ENCODE assay signal across 8 mouse cellular contexts in the genomic region with DNA sequence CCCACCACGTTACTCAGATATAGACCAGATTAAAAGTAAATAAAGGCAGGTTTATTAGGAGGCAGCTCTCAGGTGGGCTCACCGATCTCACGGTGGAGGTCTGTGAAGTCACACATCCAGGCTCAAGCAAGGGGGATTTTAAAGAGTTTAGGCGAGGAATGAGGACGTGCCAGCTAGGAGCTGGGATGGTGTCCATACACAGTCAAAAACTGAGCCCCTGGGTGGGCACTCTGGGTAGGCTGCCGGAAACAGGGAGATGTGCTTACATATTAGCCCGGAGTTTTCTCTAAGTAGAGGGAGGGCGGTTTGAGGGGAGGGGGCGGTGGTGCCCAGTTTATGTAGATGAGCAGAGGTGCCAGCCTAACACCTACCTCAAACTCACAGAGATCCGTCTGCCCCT. TPM values are rescaled to one million over a fixed set of nuclear protein-coding genes. Genes with fewer than 3 reads are reported as not detected.
DNase-seq lines count a peak whose midpoint lies in the region; ATAC-seq lines count a peak whose summit lies in the region.

No protein-coding gene starts in this region.

- H3K9ac ChIP-seq in kidney, embryonic 16.5 days (replicated peaks; ENCODE audit: low read length), result peak overlapping the region; percentile 88
- H3K9ac ChIP-seq in embryonic facial prominence, embryonic 11.5 days (replicated peaks; ENCODE audit: low read length), result no peak overlapping the region; the same call in 1 of the 2 replicates
- peak overlapping the region; percentile 94 for H3K9ac ChIP-seq in hindbrain, embryonic 15.5 days
- H3K9ac ChIP-seq in midbrain, embryonic 15.5 days, result peak overlapping the region; percentile 85

- peak; percentile 32; the same call in 1 of the 2 replicates for ATAC-seq in kidney, embryonic 16.5 days (ENCODE audit: low FRiP score, low TSS enrichment)
- ATAC-seq in embryonic facial prominence, embryonic 11.5 days (replicated peaks; ENCODE audit: insufficient number of reproducible peaks, low FRiP score, low TSS enrichment, low read depth), result no peak; the same call in 1 of the 2 replicates
- ATAC-seq in hindbrain, embryonic 15.5 days (ENCODE audit: low FRiP score, low read depth), result peak; percentile 6
- ATAC-seq in midbrain, embryonic 15.5 days (replicated peaks), result peak; percentile 9; the same call in 1 of the 2 replicates
- no peak for ATAC-seq in monocyte, adult 5-6 weeks (replicated peaks; ENCODE audit: insufficient number of reproducible peaks, low FRiP score, low TSS enrichment, poor library complexity, severe bottlenecking)

- H3K27me3 ChIP-seq in kidney, embryonic 16.5 days (ENCODE audit: insufficient read depth, low read length), result 0 out of 2 replicates have a peak, but pooled peaks cover 2% of the 10 kb centered on the region
- peaks cover 8% of the 10 kb centered on the region for H3K27me3 ChIP-seq in embryonic facial prominence, embryonic 11.5 days (ENCODE audit: control insufficient read depth, insufficient read depth, low read length)
- no peaks in the 10 kb centered on the region for H3K27me3 ChIP-seq in hindbrain, embryonic 15.5 days
- H3K27me3 ChIP-seq in midbrain, embryonic 15.5 days (replicated peaks), result no peaks in the 10 kb centered on the region

- H3K4me1 ChIP-seq in kidney, embryonic 16.5 days (ENCODE audit: insufficient read depth, low read length), result peaks cover 14% of the 10 kb centered on the region
- H3K4me1 ChIP-seq in embryonic facial prominence, embryonic 11.5 days (ENCODE audit: control insufficient read depth, insufficient read depth, low read length), result no peaks in the 10 kb centered on the region; the same call in 1 of the 2 replicates
- peaks cover 34% of the 10 kb centered on the region for H3K4me1 ChIP-seq in hindbrain, embryonic 15.5 days (replicated peaks)
- H3K4me1 ChIP-seq in midbrain, embryonic 15.5 days, result peaks cover 30% of the 10 kb centered on the region

- H3K36me3 ChIP-seq in kidney, embryonic 16.5 days (ENCODE audit: insufficient read depth, low read length), result no peaks in the 10 kb centered on the region
- no peaks in the 10 kb centered on the region for H3K36me3 ChIP-seq in embryonic facial prominence, embryonic 11.5 days (replicated peaks; ENCODE audit: control insufficient read depth, insufficient read depth, low read depth, low read length)
- no peaks in the 10 kb centered on the region for H3K36me3 ChIP-seq in hindbrain, embryonic 15.5 days
- H3K36me3 ChIP-seq in midbrain, embryonic 15.5 days (replicated peaks), result no peaks in the 10 kb centered on the region

- WGBS in kidney, embryonic 16.5 days, result 42% methylated on average over 10 of the region's 10 CpGs
- WGBS in embryonic facial prominence, embryonic 11.5 days, result 54% methylated on average over 10 of the region's 10 CpGs
- 56% methylated on average over 10 of the region's 10 CpGs for WGBS in hindbrain, embryonic 15.5 days
- WGBS in midbrain, embryonic 15.5 days, result 56% methylated on average over 10 of the region's 10 CpGs

- DNase-seq in kidney, adult 8-10 months, result no peak
- no peak for DNase-seq in embryonic facial prominence, embryonic 11.5 days (ENCODE audit: low spot score)
- no peak for DNase-seq in gastrocnemius, postnatal 10 days
- DNase-seq in adrenal gland, postnatal 25 days, result no peak

- peak overlapping the region; percentile 89 for H3K4me2 ChIP-seq in kidney, embryonic 16.5 days (replicated peaks; ENCODE audit: low read depth, low read length)
- peak overlapping the region; percentile 88 for H3K4me2 ChIP-seq in embryonic facial prominence, embryonic 11.5 days (ENCODE audit: low read depth, low read length)
- H3K4me2 ChIP-seq in hindbrain, embryonic 15.5 days, result peak overlapping the region; percentile 88
- peak overlapping the region; percentile 80 for H3K4me2 ChIP-seq in midbrain, embryonic 15.5 days

- H3K4me3 ChIP-seq in kidney, embryonic 16.5 days (ENCODE audit: low read length), result peak overlapping the region; percentile 75
- no peak overlapping the region for H3K4me3 ChIP-seq in embryonic facial prominence, embryonic 11.5 days (ENCODE audit: low read depth, low read length)
- H3K4me3 ChIP-seq in hindbrain, embryonic 15.5 days, result peak overlapping the region; percentile 91
- H3K4me3 ChIP-seq in midbrain, embryonic 15.5 days, result peak overlapping the region; percentile 66

- H3K27ac ChIP-seq in kidney, embryonic 16.5 days (ENCODE audit: low read length), result no peak overlapping the region; the same call in 1 of the 2 replicates
- no peak overlapping the region for H3K27ac ChIP-seq in embryonic facial prominence, embryonic 11.5 days (replicated peaks; ENCODE audit: low read depth, low read length)
- peak overlapping the region; percentile 91; the same call in 1 of the 2 replicates for H3K27ac ChIP-seq in hindbrain, embryonic 15.5 days (replicated peaks)
- 0 out of 2 replicates have a peak overlapping the region, but pooled peaks have one; percentile 85 for H3K27ac ChIP-seq in midbrain, embryonic 15.5 days

- no peaks in the 10 kb centered on the region for H3K9me3 ChIP-seq in kidney, embryonic 16.5 days (ENCODE audit: low read length)
- no peaks in the 10 kb centered on the region for H3K9me3 ChIP-seq in embryonic facial prominence, embryonic 11.5 days (replicated peaks; ENCODE audit: control insufficient read depth, low read length)
- H3K9me3 ChIP-seq in hindbrain, embryonic 15.5 days, result no peaks in the 10 kb centered on the region
- H3K9me3 ChIP-seq in midbrain, embryonic 15.5 days, result no peaks in the 10 kb centered on the region

RNA-seq across cellular contexts. Expression of a gene that starts 0.8 kb away (rescaled TPM):
- 10.3 and 13.4 TPM in 2 replicates for polyA plus RNA-seq in kidney, embryonic 16.5 days (2015; fragmentation: Nextera tagmentation; extraction: Ambion mirVana)
- 7.4 TPM in 2 replicates for polyA plus RNA-seq in embryonic facial prominence, embryonic 11.5 days (2014; fragmentation: Nextera tagmentation; extraction: Ambion mirVana)
- polyA plus RNA-seq in hindbrain, embryonic 15.5 days (2015; fragmentation: Nextera tagmentation; extraction: Ambion mirVana), result 88.8 and 99.5 TPM in 2 replicates
- polyA plus RNA-seq in midbrain, embryonic 15.5 days (2015; fragmentation: Nextera tagmentation; extraction: Ambion mirVana), result 104 and 107 TPM in 2 replicates
- total RNA-seq in gastrocnemius, postnatal 10 days (2021), result 10 to 100 TPM; 30.3 to 33.9 TPM
- total RNA-seq in adrenal gland, postnatal 25 days (2021), result 38.6 and 62.1 TPM in 2 replicates
- total RNA-seq in monocyte, adult 5-6 weeks (2017), result 0.43 to 7.6 TPM in 2 of 3 replicates, not detected in the other

RNA-seq across cellular contexts. Expression of a gene that starts 48.0 kb away (rescaled TPM):
- polyA plus RNA-seq in kidney, embryonic 16.5 days (2015; fragmentation: Nextera tagmentation; extraction: Ambion mirVana), result 0.30 and 0.50 TPM in 2 replicates
- 0.17 TPM in 1 of 2 replicates, not detected in the other for polyA plus RNA-seq in embryonic facial prominence, embryonic 11.5 days (2014; fragmentation: Nextera tagmentation; extraction: Ambion mirVana)
- 0.79 and 1.5 TPM in 2 replicates for polyA plus RNA-seq in hindbrain, embryonic 15.5 days (2015; fragmentation: Nextera tagmentation; extraction: Ambion mirVana)
- 0.52 and 1.7 TPM in 2 replicates for polyA plus RNA-seq in midbrain, embryonic 15.5 days (2015; fragmentation: Nextera tagmentation; extraction: Ambion mirVana)
- total RNA-seq in gastrocnemius, postnatal 10 days (2021), result not detected
- total RNA-seq in adrenal gland, postnatal 25 days (2021), result not detected in 2 replicates
- total RNA-seq in monocyte, adult 5-6 weeks (2017), result 1.1 to 2.8 TPM in 2 of 3 replicates, not detected in the other

Comparison
In these comparisons a context has a peak if more than half of its experiments do, and no peak if none do; other contexts are left out.
1. ATAC-seq: peak in kidney, embryonic 16.5 days (single experiment), hindbrain, embryonic 15.5 days (single experiment) and midbrain, embryonic 15.5 days (single experiment); none in embryonic facial prominence, embryonic 11.5 days (single experiment) and monocyte, adult 5-6 weeks (single experiment).
2. H3K27ac ChIP-seq: peak in hindbrain, embryonic 15.5 days (single experiment) and midbrain, embryonic 15.5 days (single experiment); none in kidney, embryonic 16.5 days (single experiment) and embryonic facial prominence, embryonic 11.5 days (single experiment).
3. Peak in every context shown above with its lines, with median percentiles within 50 percentile points of each other: H3K4me2 ChIP-seq.